Mouse (Mus musculus) left cerebral cortex, postnatal 10 days (tissue): Measurements from ENCODE around the gene Dcun1d2. TPM values are rescaled to one million over a fixed set of nuclear protein-coding genes. Genes with fewer than 3 reads are reported as not detected.

Source experiments
- DNase-seq, 2 experiments: peaks; one replicate each; pipeline ENCODE4 v3.0.0; 2021 to 2022; ENCODE audit warnings: low spot score in 2 of 2, mixed read lengths in 1 of 2; ENCODE audit errors: extremely low spot score in 1 of 2
- intact Hi-C: fragments of 180-260 bp; cut with DNase I; formaldehyde crosslinking; loops from one replicate; pipeline ENCODE4 v1.15.1; 2025
- total RNA-seq, 2 experiments: library from RNA; stranded (reverse); gene quantifications; 2 replicates each; pipeline ENCODE4 v1.2.3; 2021

The Dcun1d2 gene
- total RNA-seq, 2 experiments from 2014 or later: 24.7 to 26.9 TPM

DNA sequence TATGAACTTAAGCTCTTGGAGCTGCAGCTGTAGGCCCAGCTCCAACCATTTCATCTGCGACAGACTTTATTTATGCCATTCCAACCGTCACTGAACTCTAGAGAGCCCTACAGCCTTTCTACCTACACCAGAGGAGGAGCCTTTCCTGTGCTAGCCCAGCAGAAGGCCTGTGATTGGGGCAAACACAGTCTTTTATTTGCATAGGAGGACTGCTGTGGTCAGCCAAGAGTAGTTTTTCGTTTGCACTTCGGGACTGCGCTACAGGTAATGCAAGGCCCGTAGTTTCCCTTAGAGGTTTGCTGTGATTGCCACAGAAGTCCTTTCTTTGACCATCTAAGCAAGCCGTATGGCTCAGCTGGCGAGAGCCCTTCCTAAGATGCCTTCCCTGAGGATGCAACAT is 71.5 kb downstream of the Dcun1d2 start:
- no peak for DNase-seq
- intact Hi-C loops: no loop called here

DNA sequence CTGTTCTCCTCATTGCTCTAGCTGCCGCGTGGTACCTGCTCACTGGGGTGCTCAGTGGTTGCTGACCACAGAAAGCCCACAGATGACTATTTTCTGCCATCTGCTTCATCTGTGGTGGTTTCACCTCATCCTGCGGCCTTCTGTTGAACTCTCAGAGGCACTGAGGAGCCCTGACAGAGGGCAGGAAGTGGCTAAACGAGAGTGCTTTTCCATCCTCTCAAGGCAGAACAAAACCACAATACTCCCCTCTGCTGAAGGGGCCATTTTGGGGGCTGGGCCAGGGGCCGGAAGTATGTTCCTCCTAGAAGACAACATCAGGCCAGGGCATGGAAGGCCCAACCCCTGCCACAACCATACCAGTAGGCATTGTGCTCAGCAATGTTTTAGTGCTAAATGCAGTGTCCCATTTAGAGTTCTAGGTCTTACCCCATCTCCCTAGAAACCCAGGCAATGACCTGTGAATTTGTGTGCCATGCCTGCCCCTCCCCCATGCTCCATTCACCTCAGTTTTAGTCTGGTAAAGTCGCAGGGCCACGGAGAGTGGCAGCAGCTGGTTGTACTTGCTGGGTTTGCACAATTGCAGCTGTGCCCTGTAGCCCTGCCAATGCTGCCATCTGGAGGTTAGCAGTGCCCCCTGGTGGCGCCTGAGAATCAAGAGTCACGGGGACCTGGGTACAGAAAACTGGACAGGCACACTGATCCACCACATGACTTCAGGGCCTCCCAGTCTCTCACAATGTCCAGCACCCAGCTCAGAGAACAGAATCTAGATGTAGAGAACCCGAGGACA is 74.3 kb downstream of the Dcun1d2 start:
- intact Hi-C loops: loop anchor here (5.0 kb wide), 1 partner anchor 56 kb away; the partner anchor contains the start of gene Lamp1
- peak; percentile 79 to 89 for DNase-seq

GRCm38 (mm10) chr8:13209770-13210169 is 78.2 kb downstream of the Dcun1d2 start:
- intact Hi-C loops: loop anchor here (5.0 kb wide), 1 partner anchor 52 kb away; the partner anchor contains the start of gene Lamp1
- DNase-seq: no peak

- DNase-seq: no peak
- intact Hi-C loops: no loop called here
Observed at GRCm38 (mm10) chr8:13208627-13209355, 79.1 kb downstream of the Dcun1d2 start.

DNA sequence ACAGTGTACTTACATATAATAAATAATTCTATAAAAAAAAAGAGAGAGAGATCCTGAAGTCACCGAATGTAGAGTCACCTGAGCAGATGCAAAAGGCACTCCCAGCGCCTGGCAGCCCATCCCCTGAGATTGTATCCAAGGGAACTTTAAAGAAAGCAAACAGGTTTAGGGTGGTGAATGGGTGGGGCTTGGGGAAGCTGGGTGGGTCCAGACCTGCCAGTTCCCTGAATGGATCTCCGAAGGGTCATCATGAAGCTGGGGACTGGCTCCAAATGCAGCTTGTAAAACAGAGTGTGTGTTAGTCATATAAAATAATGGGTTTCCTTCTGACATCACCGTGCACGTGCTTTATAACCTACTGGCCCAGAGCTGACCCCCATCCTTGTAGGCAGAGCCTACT is 81.6 kb downstream of the Dcun1d2 start:
- intact Hi-C loops: no loop called here

More for the DNA sequence above, 81.6 kb downstream of the Dcun1d2 start:
- no peak for DNase-seq

Other genes starting within 250 kb of the Dcun1d2 start
- not detected for gene Proz, start 227.2 kb downstream of the Dcun1d2 start, total RNA-seq
- 10 to 100 TPM; 29.3 to 29.4 TPM for gene Pcid2, start 182.7 kb downstream of the Dcun1d2 start, total RNA-seq
- gene Cul4a, start 182.5 kb downstream of the Dcun1d2 start, total RNA-seq: 10 to 100 TPM; 59.8 to 62.4 TPM
- 100 to 1,000 TPM; 300 to 304 TPM for gene Lamp1, start 129.0 kb downstream of the Dcun1d2 start, total RNA-seq
- gene Grtp1, start 87.5 kb downstream of the Dcun1d2 start, total RNA-seq: 1 to 10 TPM; 4.9 to 6.4 TPM
- gene Adprhl1, start 34.0 kb downstream of the Dcun1d2 start, total RNA-seq: 1 to 10 TPM; 1.3 to 1.9 TPM
- 10 to 100 TPM; 43.2 to 45.2 TPM for gene Tmco3, start 59 bp upstream of the Dcun1d2 start, total RNA-seq
- 10 to 100 TPM; 63.1 to 65.1 TPM for gene Tfdp1, start 50.6 kb upstream of the Dcun1d2 start, total RNA-seq
- not detected for gene Atp4b, start 108.7 kb upstream of the Dcun1d2 start, total RNA-seq
- gene Grk1, start 117.0 kb upstream of the Dcun1d2 start, total RNA-seq: under 1 TPM in 1 of 2 experiments, not detected in 1; 0.04 TPM
- 1 to 10 TPM; 6.8 to 7.4 TPM for gene Tmem255b, start 147.1 kb upstream of the Dcun1d2 start, total RNA-seq
- gene Gas6, start 206.4 kb upstream of the Dcun1d2 start, total RNA-seq: 100 to 1,000 TPM; 125 to 126 TPM